ENCODE assay signal across 15 mouse cellular contexts in the genomic region with DNA sequence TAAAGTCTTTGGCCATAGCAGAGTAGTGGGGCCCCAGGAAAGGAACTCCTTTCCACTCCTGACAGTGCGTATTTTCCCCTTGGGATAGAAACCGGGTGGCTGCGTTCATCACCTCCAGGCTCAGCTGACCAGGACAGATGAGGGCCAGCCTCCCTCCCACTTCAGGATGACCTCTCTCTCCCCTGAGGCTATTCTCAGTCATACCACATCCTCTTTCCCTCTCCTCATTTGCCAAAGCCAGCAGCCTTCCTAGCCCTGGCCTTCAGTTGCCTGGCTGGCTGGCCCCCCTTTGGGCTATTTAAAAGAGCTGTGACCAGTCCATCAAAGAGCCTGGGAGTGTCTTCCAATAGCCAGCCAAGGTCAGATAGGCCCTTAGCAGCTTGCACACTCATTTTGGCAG. TPM values are rescaled to one million over a fixed set of nuclear protein-coding genes. Genes with fewer than 3 reads are reported as not detected.
DNase-seq lines count a peak whose midpoint lies in the region; ATAC-seq and TF ChIP-seq lines count a peak whose summit lies in the region.
"Had no signal": no experiment of that assay in that cellular context is flagged by ENCODE, and none has a peak within 500 bp of the region (broad histone marks: within the 10 kb centered on the region; RNA-seq: fewer than 3 reads in every experiment).

No protein-coding gene starts in this region.

- H3K9me3 ChIP-seq in heart, embryonic 12.5 days (replicated peaks), result no peaks in the 10 kb centered on the region
- H3K9me3 ChIP-seq in heart, postnatal 0 days (replicated peaks; ENCODE audit: control insufficient read depth, low read length), result no peaks in the 10 kb centered on the region
- no peaks in the 10 kb centered on the region for H3K9me3 ChIP-seq in limb, embryonic 10.5 days (replicated peaks)
- H3K9me3 ChIP-seq: embryonic facial prominence, embryonic 15.5 days; limb, embryonic 13.5 days had no signal

- H3K27ac ChIP-seq in heart, adult 2 months, result peak overlapping the region; percentile 36
- H3K27ac ChIP-seq in heart, embryonic 12.5 days (ENCODE audit: poor library complexity, severe bottlenecking), result no peak overlapping the region
- H3K27ac ChIP-seq in heart, postnatal 0 days (ENCODE audit: low read depth), result no peak overlapping the region
- no peak overlapping the region for H3K27ac ChIP-seq in limb, embryonic 10.5 days
- H3K27ac ChIP-seq: embryonic facial prominence, embryonic 15.5 days; limb, embryonic 13.5 days had no signal

- no peaks in the 10 kb centered on the region for H3K79me2 ChIP-seq in heart, adult 2 months (replicated peaks; ENCODE audit: control insufficient read depth, insufficient read depth, low read length)

- H3K27me3 ChIP-seq in heart, adult 2 months (ENCODE audit: control insufficient read depth, insufficient read depth, low read length), result no peaks in the 10 kb centered on the region
- H3K27me3 ChIP-seq in heart, embryonic 12.5 days (replicated peaks), result no peaks in the 10 kb centered on the region
- no peaks in the 10 kb centered on the region for H3K27me3 ChIP-seq in heart, postnatal 0 days (ENCODE audit: control insufficient read depth, insufficient read depth, low read length)
- no peaks in the 10 kb centered on the region for H3K27me3 ChIP-seq in limb, embryonic 10.5 days (ENCODE audit: low read depth, poor library complexity, severe bottlenecking)
- H3K27me3 ChIP-seq: embryonic facial prominence, embryonic 15.5 days; limb, embryonic 13.5 days had no signal

- peak; percentile 50 to 67 for DNase-seq in heart, adult 2 months
- DNase-seq in A20 (ENCODE audit: low read depth, low spot score), result peak; percentile 29
- peak; percentile 34 to 35 for DNase-seq in adrenal gland, postnatal 36 days
- no peak for DNase-seq in heart, postnatal 0 days (ENCODE audit: low spot score)
- DNase-seq in limb, embryonic 10.5 days (ENCODE audit: low spot score), result no peak
- DNase-seq in right cerebral cortex, adult 18-20 months, result no peak
- no peak for DNase-seq in MN1 (ENCODE audit: low spot score)
- DNase-seq: cerebellum, postnatal 14 days; lung, postnatal 14 days; spleen, adult 18-20 months had no signal

- 23% methylated on average over 3 of the region's 3 CpGs for WGBS in heart, adult 2 months
- 66% methylated on average over 3 of the region's 3 CpGs for WGBS in heart, embryonic 12.5 days
- WGBS in heart, postnatal 0 days, result 48% methylated on average over 3 of the region's 3 CpGs
- WGBS in limb, embryonic 10.5 days, result 87% methylated on average over 3 of the region's 3 CpGs

- intact Hi-C loops in heart, adult 2 months (cut with DNase I), result loop anchor here (1.0 kb wide), 1 partner anchor 26 kb away; no protein-coding TSS in a partner anchor

- H3K4me2 ChIP-seq in heart, embryonic 12.5 days, result no peak overlapping the region
- H3K4me2 ChIP-seq in heart, postnatal 0 days (ENCODE audit: low read depth, low read length), result no peak overlapping the region
- H3K4me2 ChIP-seq: embryonic facial prominence, embryonic 15.5 days; limb, embryonic 13.5 days had no signal

- no peak for ATAC-seq in heart, embryonic 12.5 days (ENCODE audit: insufficient number of reproducible peaks, low FRiP score)
- peak; percentile 25 for ATAC-seq in heart, postnatal 0 days (ENCODE audit: insufficient read depth, low read depth)
- ATAC-seq: CD4-positive, CD25-positive, alpha-beta regulatory T cell, adult 4 months; forebrain, embryonic 16.5 days had no signal

- peaks cover 7% of the 10 kb centered on the region for H3K4me1 ChIP-seq in heart, adult 2 months (ENCODE audit: control insufficient read depth, insufficient read depth, low read length)
- peaks cover 7% of the 10 kb centered on the region; the same call in 1 of the 2 replicates for H3K4me1 ChIP-seq in heart, embryonic 12.5 days (replicated peaks)
- peaks cover 23% of the 10 kb centered on the region for H3K4me1 ChIP-seq in heart, postnatal 0 days (ENCODE audit: control insufficient read depth, insufficient read depth)
- no peaks in the 10 kb centered on the region for H3K4me1 ChIP-seq in limb, embryonic 10.5 days
- H3K4me1 ChIP-seq: embryonic facial prominence, embryonic 15.5 days; limb, embryonic 13.5 days had no signal

- no peak for TF ChIP-seq EP300 in heart, adult 2 months (IDR thresholded peaks at IDR 0.05; ENCODE audit: insufficient read depth, low read depth, low read length)
- no peak for TF ChIP-seq EP300 in heart, postnatal 0 days (IDR thresholded peaks at IDR 0.05; ENCODE audit: low read depth)

- H3K9ac ChIP-seq in heart, adult 2 months (ENCODE audit: low read depth, low read length), result no peak overlapping the region
- no peak overlapping the region for H3K9ac ChIP-seq in heart, embryonic 12.5 days
- no peak overlapping the region for H3K9ac ChIP-seq in heart, postnatal 0 days (replicated peaks; ENCODE audit: low read depth, low read length)
- H3K9ac ChIP-seq: embryonic facial prominence, embryonic 15.5 days; limb, embryonic 13.5 days had no signal

- H3K4me3 ChIP-seq in heart, adult 2 months, result no peak overlapping the region
- no peak overlapping the region for H3K4me3 ChIP-seq in heart, embryonic 12.5 days
- no peak overlapping the region for H3K4me3 ChIP-seq in heart, postnatal 0 days (ENCODE audit: low read depth, low read length)
- H3K4me3 ChIP-seq in limb, embryonic 10.5 days, result no peak overlapping the region
- H3K4me3 ChIP-seq: embryonic facial prominence, embryonic 15.5 days; limb, embryonic 13.5 days had no signal

- peaks cover 3% of the 10 kb centered on the region for H3K36me3 ChIP-seq in heart, adult 2 months (ENCODE audit: control insufficient read depth, insufficient read depth, low read length)
- peaks cover 71% of the 10 kb centered on the region for H3K36me3 ChIP-seq in heart, embryonic 12.5 days
- H3K36me3 ChIP-seq in heart, postnatal 0 days (replicated peaks; ENCODE audit: control insufficient read depth, insufficient read depth, low read length), result peaks cover 70% of the 10 kb centered on the region
- H3K36me3 ChIP-seq in limb, embryonic 10.5 days, result peaks cover 18% of the 10 kb centered on the region

- TF ChIP-seq CTCF in heart, adult 2 months (IDR thresholded peaks at IDR 0.05), result no peak
- no peak for TF ChIP-seq CTCF in heart, postnatal 0 days (IDR thresholded peaks at IDR 0.05; ENCODE audit: low read depth)

- no peak for TF ChIP-seq POLR2A in heart, adult 2 months (IDR thresholded peaks at IDR 0.05; ENCODE audit: insufficient read depth, low read depth, low read length)

RNA-seq across cellular contexts. Expression of a gene that starts 29.8 kb away (rescaled TPM):
- total RNA-seq in heart, adult 2 months (2021), result 10 to 100 TPM; 67.6 to 74.3 TPM
- polyA plus RNA-seq in heart, adult 2 months (2012; rRNA removed), result 146 and 164 TPM in 2 replicates
- polyA plus RNA-seq in heart, embryonic 12.5 days (2016; fragmentation: Nextera tagmentation; extraction: Ambion mirVana), result 39.3 and 39.8 TPM in 2 replicates
- 10 to 100 TPM; 42.5 to 46.0 TPM for total RNA-seq in adrenal gland, postnatal 36 days (2021)
- total RNA-seq in heart, postnatal 0 days (2014; rRNA removed; ENCODE audit: low replicate concordance), result 56.1 and 110 TPM in 2 replicates
- 68.7 and 75.8 TPM in 2 replicates for polyA plus RNA-seq in heart, postnatal 0 days (2015; fragmentation: Nextera tagmentation; extraction: Ambion mirVana)
- 33.5 and 36.5 TPM in 2 replicates for polyA plus RNA-seq in limb, embryonic 10.5 days (2016; fragmentation: Nextera tagmentation; extraction: Ambion mirVana)

RNA-seq across cellular contexts. Expression of a gene that starts 30.1 kb away (rescaled TPM):
- total RNA-seq in heart, adult 2 months (2021), result 1 to 10 TPM; 7.7 to 9.0 TPM
- polyA plus RNA-seq in heart, adult 2 months (2012; rRNA removed), result 10.1 and 11.9 TPM in 2 replicates
- polyA plus RNA-seq in heart, embryonic 12.5 days (2016; fragmentation: Nextera tagmentation; extraction: Ambion mirVana), result 20.0 and 20.1 TPM in 2 replicates
- 100 to 1,000 TPM in 1 of 2 experiments, 10 to 100 TPM in 1; 32.3 to 196 TPM for total RNA-seq in adrenal gland, postnatal 36 days (2021)
- 22.9 and 29.2 TPM in 2 replicates for total RNA-seq in heart, postnatal 0 days (2014; rRNA removed; ENCODE audit: low replicate concordance)
- 12.2 and 13.6 TPM in 2 replicates for polyA plus RNA-seq in heart, postnatal 0 days (2015; fragmentation: Nextera tagmentation; extraction: Ambion mirVana)
- polyA plus RNA-seq in limb, embryonic 10.5 days (2016; fragmentation: Nextera tagmentation; extraction: Ambion mirVana), result 18.5 and 22.9 TPM in 2 replicates

RNA-seq across cellular contexts. Expression of a gene that starts 46.1 kb away (rescaled TPM):
- total RNA-seq in heart, adult 2 months (2021), result 1 to 10 TPM; 3.4 to 3.7 TPM
- polyA plus RNA-seq in heart, adult 2 months (2012; rRNA removed), result 3.4 and 4.1 TPM in 2 replicates
- polyA plus RNA-seq in heart, embryonic 12.5 days (2016; fragmentation: Nextera tagmentation; extraction: Ambion mirVana), result 102 and 103 TPM in 2 replicates
- total RNA-seq in adrenal gland, postnatal 36 days (2021), result 10 to 100 TPM; 12.7 to 14.2 TPM
- 51.6 and 51.8 TPM in 2 replicates for total RNA-seq in heart, postnatal 0 days (2014; rRNA removed; ENCODE audit: low replicate concordance)
- polyA plus RNA-seq in heart, postnatal 0 days (2015; fragmentation: Nextera tagmentation; extraction: Ambion mirVana), result 20.9 and 23.8 TPM in 2 replicates
- 364 and 378 TPM in 2 replicates for polyA plus RNA-seq in limb, embryonic 10.5 days (2016; fragmentation: Nextera tagmentation; extraction: Ambion mirVana)

Comparison
In these comparisons a context has a peak if more than half of its experiments do, and no peak if none do; other contexts are left out.
1. DNase-seq: peak in heart, adult 2 months (2 of 2), A20 (single experiment) and adrenal gland, postnatal 36 days (2 of 2); none in heart, postnatal 0 days (single experiment), limb, embryonic 10.5 days (single experiment), right cerebral cortex, adult 18-20 months (single experiment) and MN1 (single experiment).